ENCODE assay signal across 9 mouse cellular contexts in the genomic region with DNA sequence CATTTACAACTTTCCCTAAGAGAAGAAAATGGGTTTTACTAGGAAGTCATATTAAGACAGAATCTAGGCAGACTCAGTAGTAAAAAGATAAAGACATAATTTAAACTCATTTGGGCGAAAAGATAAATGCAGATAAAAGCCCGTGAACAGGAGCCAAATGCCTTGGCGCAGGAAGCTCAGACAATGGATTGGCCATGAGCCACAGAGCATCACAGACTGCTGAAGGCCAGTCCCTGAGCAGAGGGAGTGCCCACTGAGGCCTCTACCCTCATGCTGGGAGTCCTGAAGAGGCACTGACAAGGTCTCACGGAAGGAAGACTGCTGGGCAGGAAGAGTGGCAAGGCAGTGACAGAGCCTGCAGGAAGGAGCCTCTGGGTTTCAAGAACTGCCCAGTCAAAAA.
DNase-seq lines count a peak whose midpoint lies in the region; ATAC-seq and TF ChIP-seq lines count a peak whose summit lies in the region.
"Had no signal": no experiment of that assay in that cellular context is flagged by ENCODE, and none has a peak within 500 bp of the region (broad histone marks: within the 10 kb centered on the region; RNA-seq: fewer than 3 reads in every experiment).

No protein-coding gene starts in this region.

- TF ChIP-seq CTCF in kidney, postnatal 0 days (IDR thresholded peaks at IDR 0.05; ENCODE audit: low read depth) = no peak
- TF ChIP-seq CTCF in lung, postnatal 0 days (IDR thresholded peaks at IDR 0.05) = no peak

- TF ChIP-seq EP300 in lung, postnatal 0 days (IDR thresholded peaks at IDR 0.05) = no peak

- no peak overlapping the region for H3K27ac ChIP-seq in kidney, postnatal 0 days
- peak overlapping the region; percentile 15; the same call in 1 of the 2 replicates for H3K27ac ChIP-seq in lung, postnatal 0 days (ENCODE audit: low read length)
- H3K27ac ChIP-seq: embryonic facial prominence, embryonic 15.5 days had no signal

- H3K9ac ChIP-seq in kidney, postnatal 0 days (ENCODE audit: low read depth, low read length) = no peak overlapping the region
- no peak overlapping the region for H3K9ac ChIP-seq in lung, postnatal 0 days (replicated peaks; ENCODE audit: low read depth)
- H3K9ac ChIP-seq: embryonic facial prominence, embryonic 15.5 days had no signal

- no peaks in the 10 kb centered on the region for H3K4me1 ChIP-seq in kidney, postnatal 0 days (replicated peaks; ENCODE audit: insufficient read depth, low read length)
- no peaks in the 10 kb centered on the region for H3K4me1 ChIP-seq in lung, postnatal 0 days (ENCODE audit: insufficient read depth, low read depth, low read length)
- H3K4me1 ChIP-seq: embryonic facial prominence, embryonic 15.5 days had no signal

- no peaks in the 10 kb centered on the region for H3K27me3 ChIP-seq in kidney, postnatal 0 days (ENCODE audit: insufficient read depth, low read length)
- no peaks in the 10 kb centered on the region for H3K27me3 ChIP-seq in lung, postnatal 0 days (replicated peaks; ENCODE audit: insufficient read depth, low read length)
- H3K27me3 ChIP-seq: embryonic facial prominence, embryonic 15.5 days had no signal

- H3K4me2 ChIP-seq in kidney, postnatal 0 days (ENCODE audit: low read length) = no peak overlapping the region
- no peak overlapping the region for H3K4me2 ChIP-seq in lung, postnatal 0 days (replicated peaks; ENCODE audit: low read depth, low read length)
- H3K4me2 ChIP-seq: embryonic facial prominence, embryonic 15.5 days had no signal

- WGBS in kidney, postnatal 0 days = 33% methylated on average over 4 of the region's 4 CpGs
- 25% methylated on average over 4 of the region's 4 CpGs for WGBS in lung, postnatal 0 days

- peak; percentile 24 for DNase-seq in left cerebral cortex, postnatal 4 days
- no peak for DNase-seq in left cerebral cortex, adult 9 months (ENCODE audit: low spot score in 2 of 2)
- peak; percentile 74 for DNase-seq in adrenal gland, postnatal 14 days
- DNase-seq in kidney, postnatal 0 days (ENCODE audit: low spot score) = peak; percentile 45
- peak; percentile 60 for DNase-seq in lung, postnatal 0 days (ENCODE audit: low spot score)
- no peak for DNase-seq in thymus, postnatal 10 days (ENCODE audit: low spot score in 2 of 2)
- DNase-seq in left cerebral cortex, adult 11 months (ENCODE audit: low spot score) = no peak

- no peaks in the 10 kb centered on the region for H3K36me3 ChIP-seq in kidney, postnatal 0 days (ENCODE audit: insufficient read depth, low read length)
- H3K36me3 ChIP-seq in lung, postnatal 0 days (ENCODE audit: insufficient read depth, low read length) = no peaks in the 10 kb centered on the region
- H3K36me3 ChIP-seq: embryonic facial prominence, embryonic 15.5 days had no signal

- intact Hi-C loops in left cerebral cortex, postnatal 4 days (cut with DNase I) = no loop called here

- no peaks in the 10 kb centered on the region for H3K9me3 ChIP-seq in kidney, postnatal 0 days (replicated peaks; ENCODE audit: low read length)
- no peaks in the 10 kb centered on the region for H3K9me3 ChIP-seq in lung, postnatal 0 days (ENCODE audit: low read length)
- H3K9me3 ChIP-seq: embryonic facial prominence, embryonic 15.5 days had no signal

- no peak overlapping the region for H3K4me3 ChIP-seq in kidney, postnatal 0 days (replicated peaks; ENCODE audit: low read depth, low read length)
- H3K4me3 ChIP-seq in lung, postnatal 0 days (ENCODE audit: low read depth, low read length) = no peak overlapping the region
- H3K4me3 ChIP-seq: embryonic facial prominence, embryonic 15.5 days had no signal

- no peak for ATAC-seq in kidney, postnatal 0 days (replicated peaks; ENCODE audit: low FRiP score, low read depth)
- peak; percentile 94 for ATAC-seq in lung, postnatal 0 days
- ATAC-seq in activated CD4-positive, CD25-positive, alpha-beta regulatory T cell, adult 4 months = no peak

Comparison
In these comparisons a context has a peak if more than half of its experiments do, and no peak if none do; other contexts are left out.
1. DNase-seq: peak in left cerebral cortex, postnatal 4 days (single experiment), adrenal gland, postnatal 14 days (single experiment), kidney, postnatal 0 days (single experiment) and lung, postnatal 0 days (single experiment); none in left cerebral cortex, adult 9 months (0 of 2), thymus, postnatal 10 days (0 of 2) and left cerebral cortex, adult 11 months (single experiment).